Mouse (Mus musculus) ES-E14 (cell line): Measurements from ENCODE around the gene Itgb4.

Experiments
- CHD2 ChIP-seq: IDR thresholded peaks from 2 replicates; pipeline ENCODE4 v1.6.1; 2014; ENCODE audit warnings: mild to moderate bottlenecking, low read depth, low read length, inconsistent platforms
- HCFC1 ChIP-seq: IDR thresholded peaks from 2 replicates; pipeline ENCODE4 v1.6.1; 2012; ENCODE audit warnings: low read length, inconsistent platforms, borderline replicate concordance; ENCODE audit not compliant: insufficient read depth
- MAFK ChIP-seq: IDR thresholded peaks from 2 replicates; pipeline ENCODE4 v1.6.1; 2014; ENCODE audit warnings: mild to moderate bottlenecking, low read depth, low read length, inconsistent platforms; ENCODE audit not compliant: insufficient read depth
- ZC3H11A ChIP-seq: IDR thresholded peaks from 2 replicates; pipeline ENCODE4 v1.6.1; 2012; ENCODE audit warnings: low read depth, mild to moderate bottlenecking, inconsistent platforms, low read length, borderline replicate concordance

DNA sequence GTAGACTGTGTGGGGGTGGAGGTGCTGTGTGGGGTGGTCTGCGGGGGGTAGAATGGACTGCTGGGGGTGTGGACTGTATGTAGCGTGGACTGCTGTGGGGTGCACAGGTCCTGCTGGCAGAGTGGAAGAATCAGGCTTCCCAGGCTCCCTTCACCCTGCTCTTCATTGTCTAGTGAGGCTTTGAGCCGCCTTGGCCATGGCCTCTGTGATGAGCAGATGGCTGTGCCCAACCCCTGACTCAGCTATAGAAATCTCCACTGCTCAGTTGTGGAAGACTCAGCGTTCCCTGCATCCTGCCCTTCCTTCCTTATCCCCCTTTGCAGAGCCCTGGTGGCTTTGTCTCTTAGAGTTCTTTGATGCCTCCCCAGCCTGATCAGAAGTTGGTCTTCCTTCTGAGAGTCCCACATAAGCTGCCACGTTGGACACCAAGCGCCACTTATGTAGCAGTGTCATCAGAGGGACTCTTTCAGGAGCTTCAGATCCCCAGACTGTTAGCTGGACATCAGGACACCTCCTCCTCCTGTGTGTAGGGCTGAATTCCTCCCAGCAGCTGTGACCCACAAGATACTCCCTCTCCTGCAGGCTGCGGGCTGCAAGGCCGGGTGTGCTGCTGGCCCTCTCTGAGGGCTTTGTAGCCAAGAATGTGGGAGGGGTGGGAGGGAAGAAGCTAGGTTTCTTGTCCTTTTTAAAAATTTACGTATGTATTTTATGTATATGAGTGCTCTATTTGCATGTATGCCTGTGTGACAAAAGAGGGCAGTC lies 11.7 kb upstream of the Itgb4 start:
- TF ChIP-seq CHD2 (no peak), ZC3H11A (no peak), MAFK (no peak), HCFC1 (no peak)
